Mouse (Mus musculus) heart, postnatal 14 days (tissue): ENCODE measurements around the gene Zfp763. TPM values are rescaled to one million over a fixed set of nuclear protein-coding genes. Genes with fewer than 3 reads are reported as not detected.
"Not testable (repeated sequence)": the region's sequence is repeated elsewhere in the genome, so short reads cannot be mapped to it uniquely, and the experiment has no call there.

Experiments used
- DNase-seq, 2 experiments: peaks; one replicate each; pipeline ENCODE4 v3.0.0; 2021 to 2022
- intact Hi-C: fragments of 180-260 bp; cut with DNase I; formaldehyde crosslinking; loops from one replicate; pipeline ENCODE4 v1.15.1; 2025
- long read RNA-seq, 2 experiments: library from polyadenylated mRNA; stranded (forward); transcript quantifications; one replicate each; pipeline ENCODE4 v2.0.0; 2021
- total RNA-seq, 2 experiments: library from RNA; stranded (reverse); gene quantifications; 2 replicates each; pipeline ENCODE4 v1.2.3; 2021

The Zfp763 gene
- 1 to 10 TPM; 3.8 to 4.2 TPM for total RNA-seq
- long read RNA-seq, experiment 1, partial matches to known transcripts = 0 of 3 reads
- long read RNA-seq, experiment 1, other reads (novel, unspliced or antisense) = 0 of 3 reads
- long read RNA-seq, experiment 2, transcript Zfp763-201 (4 exons, 3,407 nt) = major isoform, 12 of 12 reads
- long read RNA-seq, experiment 2, partial matches to known transcripts = 0 of 12 reads
- long read RNA-seq, experiment 2, other reads (novel, unspliced or antisense) = 0 of 12 reads

GRCm38 (mm10) chr17:33032900-33033891, at the start of gene Zfp763:
Gene Zfp763, minus strand, starts transcription at chr17:33033402.
- intact Hi-C loops = no loop called here
- peak; percentile 64 to 77 for DNase-seq

- no peak for DNase-seq
- intact Hi-C loops = no loop called here
Measured at GRCm38 (mm10) chr17:33067958-33068357, 34.8 kb upstream of the Zfp763 start, which contains the start of gene 4921501E09Rik. Gene 4921501E09Rik, minus strand, starts transcription at chr17:33068058.

GRCm38 (mm10) chr17:33063001-33063400, 29.8 kb upstream of the Zfp763 start:
- no peak for DNase-seq
- intact Hi-C loops = no loop called here

- intact Hi-C loops = no loop called here
- no peak for DNase-seq
Measured at GRCm38 (mm10) chr17:33058791-33059190, 25.6 kb upstream of the Zfp763 start.

GRCm38 (mm10) chr17:33032376-33032775, 826 bp downstream of the Zfp763 start:
- DNase-seq = no peak

GRCm38 (mm10) chr17:33020434-33020833, 12.8 kb downstream of the Zfp763 start:
- intact Hi-C loops, DNase-seq: not testable (repeated sequence)

More at GRCm38 (mm10) chr17:33032376-33032775, 826 bp downstream of the Zfp763 start:
- intact Hi-C loops = no loop called here

GRCm38 (mm10) chr17:33008337-33008736, 24.9 kb downstream of the Zfp763 start:
- no peak for DNase-seq
- intact Hi-C loops = no loop called here

- DNase-seq = no peak
- intact Hi-C loops = no loop called here
Measured at GRCm38 (mm10) chr17:32998492-32998891, 34.7 kb downstream of the Zfp763 start.

GRCm38 (mm10) chr17:32992699-32993474, 40.3 kb downstream of the Zfp763 start, which contains the start of gene Zfp952:
Gene Zfp952, plus strand, starts transcription at chr17:32993129.
- DNase-seq = peak; percentile 80 to 89
- intact Hi-C loops = loop anchor here (1.0 to 5.0 kb wide), 2 partner anchors 17 to 99 kb away; no protein-coding TSS in a partner anchor

- DNase-seq = peak in 1 of 2 experiments; percentile 30
- intact Hi-C loops = loop anchor here (5.0 kb wide), 1 partner anchor 100 kb away; no protein-coding TSS in a partner anchor
Measured at GRCm38 (mm10) chr17:32991965-32992698, 41.1 kb downstream of the Zfp763 start.

GRCm38 (mm10) chr17:32986301-32986700, 46.9 kb downstream of the Zfp763 start:
- no peak for DNase-seq
- intact Hi-C loops = no loop called here

- intact Hi-C loops = no loop called here
- DNase-seq = no peak
Measured at GRCm38 (mm10) chr17:32981361-32981760, 51.8 kb downstream of the Zfp763 start.

Other genes with a start within 250 kb of the Zfp763 start
- gene Zfp871, start 245.1 kb downstream of the Zfp763 start, total RNA-seq = 10 to 100 TPM; 36.0 to 40.5 TPM
- gene Zfp811, start 223.5 kb downstream of the Zfp763 start, total RNA-seq = under 1 TPM; 0.22 to 0.24 TPM
- 10 to 100 TPM; 11.8 to 12.0 TPM for gene Zfp799, start 203.1 kb downstream of the Zfp763 start, total RNA-seq
- 1 to 10 TPM; 7.3 to 9.0 TPM for gene Zfp870, start 141.8 kb downstream of the Zfp763 start, total RNA-seq
- not detected for gene Cyp4f14, start 116.1 kb downstream of the Zfp763 start, total RNA-seq
- 10 to 100 TPM; 13.8 to 22.3 TPM for gene Cyp4f13, start 86.0 kb downstream of the Zfp763 start, total RNA-seq
- 1 to 10 TPM; 2.6 to 3.3 TPM for gene Zfp472, start 67.6 kb downstream of the Zfp763 start, total RNA-seq
- gene Zfp952, start 40.3 kb downstream of the Zfp763 start, total RNA-seq = 1 to 10 TPM; 6.8 to 7.6 TPM
- gene 4921501E09Rik, start 34.7 kb upstream of the Zfp763 start, total RNA-seq = not detected
- gene Zfp563, start 55.9 kb upstream of the Zfp763 start, total RNA-seq = 1 to 10 TPM; 5.4 to 5.7 TPM
- under 1 TPM; 0.07 TPM for gene Morc2b, start 106.3 kb upstream of the Zfp763 start, total RNA-seq
- gene Olfr55, start 135.0 kb upstream of the Zfp763 start, total RNA-seq = not detected
- not detected for gene Olfr239, start 157.9 kb upstream of the Zfp763 start, total RNA-seq
- under 1 TPM; 0.26 to 0.27 TPM for gene Olfr1564, start 188.3 kb upstream of the Zfp763 start, total RNA-seq
- 10 to 100 TPM; 11.2 to 12.4 TPM for gene Zfp955a, start 221.7 kb upstream of the Zfp763 start, total RNA-seq
- gene Olfr63, start 231.3 kb upstream of the Zfp763 start, total RNA-seq = not detected